Mouse (Mus musculus): ENCODE results near the gene Tiparp. TPM values are rescaled to one million over a fixed set of nuclear protein-coding genes. Genes with fewer than 3 reads are reported as not detected.

The Tiparp gene
- polyA plus RNA-seq, 1 experiment from 2014 or later: 23.9 TPM

DNA sequence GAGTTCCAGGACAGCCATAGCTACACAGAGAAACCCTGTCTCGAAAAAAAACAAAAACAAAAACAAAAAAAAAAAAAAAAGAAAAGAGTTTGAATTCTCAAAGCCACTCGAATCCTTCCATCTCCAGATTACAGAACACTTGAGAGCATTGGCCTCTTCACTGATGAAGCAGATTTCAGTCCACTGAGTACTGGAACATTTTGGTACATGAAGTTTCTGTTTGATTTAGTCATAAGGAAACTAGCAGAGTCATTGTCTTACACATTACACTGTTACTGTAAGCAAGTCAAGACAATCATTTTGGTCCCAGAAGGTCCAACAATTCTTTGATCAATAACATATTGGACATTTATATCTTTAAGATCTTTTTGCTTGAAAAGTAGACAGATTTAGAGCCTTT is 4.8 kb downstream of the Tiparp start:
- no peaks in the 10 kb centered on the region for H3K9me3 ChIP-seq (replicated peaks)
- H3K36me3 ChIP-seq: no peaks in the 10 kb centered on the region
- H3K4me1 ChIP-seq (replicated peaks): peaks cover 10% of the 10 kb centered on the region
- H3K4me2 ChIP-seq: no peak overlapping the region
- H3K27ac ChIP-seq: no peak overlapping the region
- 84% methylated on average over 2 of the region's 2 CpGs for WGBS
- ATAC-seq (replicated peaks; ENCODE audit: insufficient number of reproducible peaks, insufficient read depth, low FRiP score, low read depth): no peak
- H3K4me3 ChIP-seq: no peak overlapping the region
- no peak overlapping the region for H3K9ac ChIP-seq
- no peaks in the 10 kb centered on the region for H3K27me3 ChIP-seq

- no peak for ATAC-seq (replicated peaks; ENCODE audit: insufficient number of reproducible peaks, insufficient read depth, low FRiP score, low read depth)
- Histone ChIP-seq H3K27me3 (no peaks in the 10 kb centered on the region), H3K27ac (no peak overlapping the region), H3K9ac (no peak overlapping the region), H3K9me3 (replicated peaks) (no peaks in the 10 kb centered on the region), H3K4me1 (replicated peaks) (peaks cover 10% of the 10 kb centered on the region), H3K4me2 (no peak overlapping the region), H3K4me3 (no peak overlapping the region), H3K36me3 (no peaks in the 10 kb centered on the region)
- 35% methylated on average over 3 of the region's 3 CpGs for WGBS
These were observed 5.4 kb downstream of the Tiparp start for GRCm38 (mm10) chr3:65533598-65533997.

- ATAC-seq (replicated peaks; ENCODE audit: insufficient number of reproducible peaks, insufficient read depth, low FRiP score, low read depth): no peak
- no peak overlapping the region for H3K4me3 ChIP-seq
- H3K36me3 ChIP-seq: no peaks in the 10 kb centered on the region
- WGBS: 57% methylated on average over 2 of the region's 2 CpGs
- no peak overlapping the region for H3K9ac ChIP-seq
- H3K27ac ChIP-seq: no peak overlapping the region
- no peaks in the 10 kb centered on the region for H3K27me3 ChIP-seq
- H3K4me1 ChIP-seq (replicated peaks): peaks cover 10% of the 10 kb centered on the region
- H3K9me3 ChIP-seq (replicated peaks): no peaks in the 10 kb centered on the region
- no peak overlapping the region for H3K4me2 ChIP-seq
These were observed 6.3 kb downstream of the Tiparp start for GRCm38 (mm10) chr3:65534488-65534887.

DNA sequence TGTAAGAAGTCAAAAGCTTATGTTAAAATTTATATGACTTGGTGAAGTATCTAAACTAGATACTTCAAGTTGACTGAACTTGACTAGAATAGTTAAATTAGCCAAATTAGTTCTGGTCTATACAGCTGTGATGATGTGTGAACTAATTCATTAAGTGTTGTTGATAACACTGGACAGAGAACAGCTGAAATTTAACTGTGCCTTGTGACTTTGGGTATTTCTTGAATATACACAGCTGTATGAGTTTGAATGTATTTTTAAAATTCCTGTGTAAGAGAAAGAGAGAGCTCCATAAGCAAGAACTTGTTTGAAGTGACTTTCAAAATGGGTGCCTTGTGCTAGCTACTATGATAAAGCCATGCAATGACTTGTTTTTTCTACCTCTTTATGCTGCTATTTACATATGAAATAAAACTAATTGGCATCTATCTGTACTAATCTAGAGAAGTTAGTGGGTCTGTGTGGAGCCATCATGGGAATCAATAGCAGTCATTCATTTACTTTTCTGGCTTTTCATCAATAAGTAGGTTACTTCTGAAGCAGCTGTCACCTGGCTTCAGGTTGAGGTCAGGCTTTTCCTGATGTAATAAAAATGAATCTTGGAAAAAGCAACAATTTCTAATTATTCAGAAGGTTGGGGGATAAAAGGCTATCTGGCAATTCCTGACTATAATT is 7.0 kb downstream of the Tiparp start:
- H3K27me3 ChIP-seq: no peaks in the 10 kb centered on the region
- no peak overlapping the region for H3K4me2 ChIP-seq
- no peaks in the 10 kb centered on the region for H3K36me3 ChIP-seq
- peaks cover 7% of the 10 kb centered on the region for H3K4me1 ChIP-seq (replicated peaks)
- H3K9ac ChIP-seq: no peak overlapping the region
- no peaks in the 10 kb centered on the region for H3K9me3 ChIP-seq (replicated peaks)
- ATAC-seq (replicated peaks; ENCODE audit: insufficient number of reproducible peaks, insufficient read depth, low FRiP score, low read depth): no peak
- H3K27ac ChIP-seq: no peak overlapping the region
- H3K4me3 ChIP-seq: no peak overlapping the region

GRCm38 (mm10) chr3:65537288-65537687 is 9.1 kb downstream of the Tiparp start:
- H3K4me1 ChIP-seq (replicated peaks): peaks cover 13% of the 10 kb centered on the region
- H3K4me2 ChIP-seq: no peak overlapping the region
- H3K36me3 ChIP-seq: no peaks in the 10 kb centered on the region
- no peak for ATAC-seq (replicated peaks; ENCODE audit: insufficient number of reproducible peaks, insufficient read depth, low FRiP score, low read depth)
- no peak overlapping the region for H3K4me3 ChIP-seq
- H3K27me3 ChIP-seq: no peaks in the 10 kb centered on the region
- no peaks in the 10 kb centered on the region for H3K9me3 ChIP-seq (replicated peaks)
- H3K27ac ChIP-seq: no peak overlapping the region
- WGBS: 76% methylated on average over 1 of the region's 1 CpGs
- no peak overlapping the region for H3K9ac ChIP-seq

DNA sequence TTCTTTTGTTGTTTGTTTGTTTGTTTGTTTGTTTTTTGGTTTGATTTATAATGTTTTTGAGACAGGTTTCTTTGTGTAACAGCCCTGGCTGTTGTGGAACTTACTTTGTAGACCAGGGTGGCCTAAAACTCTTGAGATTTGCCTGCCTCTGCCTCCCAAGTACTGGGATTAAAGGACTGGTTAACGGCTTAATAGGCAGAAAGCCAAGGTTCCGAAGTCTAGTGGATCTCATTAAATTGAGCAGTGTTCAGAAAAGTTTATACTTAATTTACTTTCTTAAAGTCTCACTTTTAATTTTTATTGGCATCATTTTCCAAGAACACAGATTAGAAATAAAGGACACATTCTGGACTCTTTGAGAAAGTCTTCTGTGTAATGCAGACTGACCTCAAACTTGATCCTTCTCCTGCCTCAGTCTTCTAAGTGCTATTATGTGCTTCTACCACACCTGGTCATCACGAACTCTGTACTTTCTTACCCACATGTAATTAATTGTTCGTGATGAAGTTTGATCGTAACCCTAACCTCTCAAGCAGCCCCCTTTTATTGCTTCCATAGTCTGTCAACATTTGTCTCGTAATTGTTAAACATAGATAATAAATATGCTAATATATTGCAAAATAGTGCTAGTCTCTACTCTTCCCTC is 12.8 kb downstream of the Tiparp start:
- 86% methylated on average over 6 of the region's 6 CpGs for WGBS

DNA sequence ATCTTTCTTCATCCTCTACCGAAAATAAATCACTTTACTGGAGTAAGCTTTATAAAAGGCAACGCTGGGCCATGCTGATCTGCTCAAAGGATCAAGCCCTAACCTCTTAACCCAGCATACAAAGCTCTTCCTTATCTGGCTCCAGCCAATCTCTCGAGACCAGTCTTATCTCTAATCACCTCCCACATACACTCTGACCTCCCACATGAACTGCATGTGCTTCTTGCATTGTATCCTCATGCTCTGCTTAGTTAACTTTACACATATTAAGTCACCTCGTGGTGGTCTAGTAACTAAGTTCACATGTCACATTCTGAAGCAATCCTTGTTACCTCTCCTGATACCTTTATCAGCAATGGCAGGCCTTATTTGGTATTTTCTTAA is 13.3 kb downstream of the Tiparp start:
- H3K9ac ChIP-seq: no peak overlapping the region
- H3K9me3 ChIP-seq (replicated peaks): no peaks in the 10 kb centered on the region
- H3K27ac ChIP-seq: no peak overlapping the region
- 16% methylated on average over 4 of the region's 4 CpGs for WGBS
- H3K4me3 ChIP-seq: no peak overlapping the region
- ATAC-seq (replicated peaks; ENCODE audit: insufficient number of reproducible peaks, insufficient read depth, low FRiP score, low read depth): no peak
- peaks cover 9% of the 10 kb centered on the region for H3K4me1 ChIP-seq (replicated peaks)
- no peak overlapping the region for H3K4me2 ChIP-seq
- H3K27me3 ChIP-seq: no peaks in the 10 kb centered on the region
- no peaks in the 10 kb centered on the region for H3K36me3 ChIP-seq

More for the DNA sequence above, 12.8 kb downstream of the Tiparp start:
- no peaks in the 10 kb centered on the region for H3K36me3 ChIP-seq
- H3K4me3 ChIP-seq: no peak overlapping the region
- H3K9ac ChIP-seq: no peak overlapping the region
- no peaks in the 10 kb centered on the region for H3K9me3 ChIP-seq (replicated peaks)
- no peak overlapping the region for H3K27ac ChIP-seq
- ATAC-seq (replicated peaks; ENCODE audit: insufficient number of reproducible peaks, insufficient read depth, low FRiP score, low read depth): no peak
- H3K4me1 ChIP-seq (replicated peaks): peaks cover 9% of the 10 kb centered on the region
- no peaks in the 10 kb centered on the region for H3K27me3 ChIP-seq
- H3K4me2 ChIP-seq: no peak overlapping the region

DNA sequence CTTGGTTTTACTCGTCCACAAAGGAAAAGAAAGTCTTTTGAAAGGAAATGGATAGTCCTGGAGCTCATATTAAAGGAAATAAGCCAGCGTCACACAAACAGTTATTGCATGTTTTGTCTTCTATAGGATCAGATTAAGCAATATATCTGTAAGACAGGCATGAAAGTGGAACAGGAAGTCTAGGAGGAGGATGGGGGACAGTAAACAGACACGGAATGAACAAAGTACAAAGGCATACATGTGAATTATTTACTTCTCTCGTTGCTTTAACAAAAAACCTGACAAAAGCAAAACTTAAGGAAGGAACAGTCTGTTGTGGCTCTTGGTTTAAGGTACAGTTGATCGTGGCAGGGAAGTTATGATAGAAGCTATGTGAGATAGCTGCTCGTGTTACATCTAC is 21.6 kb downstream of the Tiparp start:
- Histone ChIP-seq H3K9ac (no peak overlapping the region), H3K4me1 (replicated peaks) (no peaks in the 10 kb centered on the region), H3K27ac (no peak overlapping the region), H3K36me3 (peaks cover 15% of the 10 kb centered on the region), H3K27me3 (no peaks in the 10 kb centered on the region), H3K9me3 (replicated peaks) (no peaks in the 10 kb centered on the region), H3K4me2 (no peak overlapping the region), H3K4me3 (no peak overlapping the region)
- no peak for ATAC-seq (replicated peaks; ENCODE audit: insufficient number of reproducible peaks, insufficient read depth, low FRiP score, low read depth)
- 69% methylated on average over 6 of the region's 6 CpGs for WGBS

DNA sequence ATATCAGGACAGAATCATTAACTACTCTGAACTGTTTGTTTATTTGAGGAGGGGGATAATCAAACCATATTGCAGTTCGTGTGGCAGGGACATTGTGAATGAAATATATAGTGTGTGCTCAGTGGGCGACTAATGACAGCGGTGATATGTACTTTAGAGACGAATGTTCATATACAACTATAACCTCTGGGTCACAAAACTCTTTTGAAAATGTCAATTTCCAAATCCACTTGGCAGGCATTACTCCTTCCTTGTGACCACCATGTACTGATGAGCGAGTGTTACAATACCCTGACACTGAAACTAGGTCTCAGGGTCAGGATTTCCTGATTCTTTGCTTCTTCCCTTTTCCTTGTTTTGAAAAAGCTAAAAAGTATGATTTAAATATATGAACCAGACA is 22.9 kb downstream of the Tiparp start:
- no peak overlapping the region for H3K9ac ChIP-seq
- WGBS: 80% methylated on average over 5 of the region's 5 CpGs
- ATAC-seq (replicated peaks; ENCODE audit: insufficient number of reproducible peaks, insufficient read depth, low FRiP score, low read depth): no peak

GRCm38 (mm10) chr3:65554633-65555032 is 26.4 kb downstream of the Tiparp start:
- Histone ChIP-seq H3K9me3 (replicated peaks) (no peaks in the 10 kb centered on the region), H3K4me2 (no peak overlapping the region), H3K9ac (no peak overlapping the region), H3K27me3 (no peaks in the 10 kb centered on the region), H3K4me3 (no peak overlapping the region), H3K27ac (no peak overlapping the region), H3K36me3 (peaks cover 15% of the 10 kb centered on the region), H3K4me1 (replicated peaks) (no peaks in the 10 kb centered on the region)
- 90% methylated on average over 2 of the region's 2 CpGs for WGBS
- no peak for ATAC-seq (replicated peaks; ENCODE audit: insufficient number of reproducible peaks, insufficient read depth, low FRiP score, low read depth)

More for the DNA sequence above, 22.9 kb downstream of the Tiparp start:
- H3K9me3 ChIP-seq (replicated peaks): no peaks in the 10 kb centered on the region
- H3K27me3 ChIP-seq: no peaks in the 10 kb centered on the region
- no peak overlapping the region for H3K4me3 ChIP-seq
- H3K4me1 ChIP-seq (replicated peaks): no peaks in the 10 kb centered on the region
- no peak overlapping the region for H3K27ac ChIP-seq
- peaks cover 15% of the 10 kb centered on the region for H3K36me3 ChIP-seq
- H3K4me2 ChIP-seq: no peak overlapping the region

DNA sequence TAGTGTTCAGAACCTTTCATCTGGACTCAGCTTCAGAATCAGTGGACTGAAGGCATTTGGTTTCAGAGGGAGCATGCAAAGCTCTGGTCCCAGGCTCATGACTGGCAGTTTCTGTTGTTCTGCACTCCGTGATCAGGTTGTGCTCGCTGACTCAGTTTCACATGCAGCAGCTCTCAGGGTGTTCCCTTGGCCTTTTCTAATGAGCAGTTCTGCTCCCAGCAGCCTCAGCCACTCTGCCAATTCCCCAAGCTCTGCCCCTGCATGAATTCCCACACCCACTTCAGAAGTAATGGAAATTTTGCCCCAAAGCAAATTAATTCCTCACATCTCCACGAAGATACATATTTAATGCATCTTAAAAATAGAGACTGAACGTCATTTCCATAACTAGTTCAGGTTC is 30.5 kb downstream of the Tiparp start:
- H3K4me3 ChIP-seq: no peak overlapping the region
- H3K9ac ChIP-seq: no peak overlapping the region
- WGBS: 76% methylated on average over 4 of the region's 4 CpGs
- H3K4me2 ChIP-seq: no peak overlapping the region
- ATAC-seq (replicated peaks; ENCODE audit: insufficient number of reproducible peaks, insufficient read depth, low FRiP score, low read depth): no peak
- no peak overlapping the region for H3K27ac ChIP-seq
- peaks cover 3% of the 10 kb centered on the region; the same call in 1 of the 2 replicates for H3K4me1 ChIP-seq (replicated peaks)
- H3K27me3 ChIP-seq: no peaks in the 10 kb centered on the region
- H3K36me3 ChIP-seq: peaks cover 10% of the 10 kb centered on the region
- H3K9me3 ChIP-seq (replicated peaks): no peaks in the 10 kb centered on the region

- no peaks in the 10 kb centered on the region for H3K9me3 ChIP-seq (replicated peaks)
- no peaks in the 10 kb centered on the region for H3K27me3 ChIP-seq
- H3K4me1 ChIP-seq (replicated peaks): peaks cover 7% of the 10 kb centered on the region; the same call in 1 of the 2 replicates
- no peak overlapping the region for H3K4me3 ChIP-seq
- whole genome bisulfite sequencing: 62% methylated on average over 9 of the region's 9 CpGs
- ATAC-seq (replicated peaks; ENCODE audit: insufficient number of reproducible peaks, insufficient read depth, low FRiP score, low read depth): no peak
- H3K27ac ChIP-seq: no peak overlapping the region
- no peaks in the 10 kb centered on the region for H3K36me3 ChIP-seq
- H3K9ac ChIP-seq: no peak overlapping the region
- H3K4me2 ChIP-seq: no peak overlapping the region
These were observed 34.0 kb downstream of the Tiparp start for GRCm38 (mm10) chr3:65562212-65562611.

Data from heart, embryonic 15.5 days (tissue).